ENCODE assay signal across 35 mouse cellular contexts in the genomic region with DNA sequence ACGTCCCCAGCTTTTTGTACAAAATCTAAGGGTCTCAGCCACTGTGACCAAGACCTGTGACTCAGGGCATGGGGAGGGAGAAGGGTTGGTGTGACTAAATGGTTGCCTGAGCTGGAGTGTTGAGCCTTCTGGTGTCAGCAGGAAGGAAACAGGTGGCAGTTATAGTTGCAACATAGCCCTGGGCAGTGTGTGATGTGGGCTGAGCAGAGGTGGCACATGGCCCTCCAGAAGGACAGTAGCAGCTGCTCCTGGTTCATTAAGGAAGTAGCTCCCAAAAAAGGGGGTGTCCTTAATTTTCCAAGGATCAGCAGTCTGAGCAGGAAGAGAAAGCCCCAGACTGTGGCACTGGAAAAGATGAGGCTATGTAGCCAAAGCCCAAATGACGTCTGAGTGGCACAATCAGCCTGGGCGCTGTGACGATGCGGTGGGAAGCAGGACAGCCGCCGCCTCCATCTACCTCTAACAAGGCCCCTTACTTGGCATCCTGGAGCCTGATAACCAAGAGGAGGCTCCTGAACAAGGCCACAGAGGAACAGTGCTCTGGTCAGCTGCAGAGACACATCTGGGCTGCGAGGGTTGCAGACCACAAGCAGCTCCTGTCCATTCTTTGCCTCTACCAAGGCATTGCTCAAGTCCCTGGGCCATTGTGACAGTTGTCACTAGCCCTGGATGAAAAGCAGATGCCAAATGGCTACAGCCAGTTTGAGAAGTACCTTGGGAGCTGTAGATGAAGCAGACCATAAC. TPM values are rescaled to one million over a fixed set of nuclear protein-coding genes. Genes with fewer than 3 reads are reported as not detected.
DNase-seq lines count a peak whose midpoint lies in the region; ATAC-seq lines count a peak whose summit lies in the region.
"Had no signal": no experiment of that assay in that cellular context is flagged by ENCODE, and none has a peak within 500 bp of the region (broad histone marks: within the 10 kb centered on the region; RNA-seq: fewer than 3 reads in every experiment).

No protein-coding gene starts in this region.

- no peak overlapping the region for H3K9ac ChIP-seq in embryonic facial prominence, embryonic 14.5 days (ENCODE audit: low read depth, low read length)
- peak overlapping the region; percentile 38 for H3K9ac ChIP-seq in neural tube, embryonic 12.5 days
- no peak overlapping the region for H3K9ac ChIP-seq in neural tube, embryonic 15.5 days (replicated peaks)
- H3K9ac ChIP-seq in limb, embryonic 13.5 days, result 0 out of 2 replicates have a peak overlapping the region, but pooled peaks have one; percentile 8
- H3K9ac ChIP-seq: hindbrain, embryonic 15.5 days; liver, embryonic 15.5 days; lung, embryonic 14.5 days; neural tube, embryonic 13.5 days had no signal

- no peak for DNase-seq in embryonic facial prominence, embryonic 14.5 days (ENCODE audit: low spot score)
- DNase-seq in embryonic facial prominence, embryonic 10.5 days (ENCODE audit: low spot score), result no peak
- peak; percentile 71 for DNase-seq in skeletal muscle tissue, adult 2 months (ENCODE audit: low read depth, low spot score)
- no peak for DNase-seq in liver
- DNase-seq in embryo, embryonic 9.5 days (ENCODE audit: extremely low spot score), result no peak
- DNase-seq: adrenal gland, adult 8-10 months; cerebellum, adult 11-12 months; cerebellum, postnatal 14 days; heart, postnatal 14 days; kidney, adult 11 months; kidney, postnatal 14 days; layer of hippocampus, adult 9-11 months; lung, embryonic 14.5 days; lung, postnatal 14 days; retina, postnatal 1 day; right cerebral cortex, postnatal 25 days; spleen, adult 18-20 months; thymus, adult 18-20 months; thymus, postnatal 25 days had no signal

- H3K9me3 ChIP-seq in embryonic facial prominence, embryonic 14.5 days (ENCODE audit: control insufficient read depth, low read length), result no peaks in the 10 kb centered on the region
- no peaks in the 10 kb centered on the region for H3K9me3 ChIP-seq in embryonic facial prominence, embryonic 10.5 days
- H3K9me3 ChIP-seq in neural tube, embryonic 12.5 days, result no peaks in the 10 kb centered on the region
- no peaks in the 10 kb centered on the region for H3K9me3 ChIP-seq in neural tube, embryonic 15.5 days (replicated peaks)
- H3K9me3 ChIP-seq in limb, embryonic 13.5 days, result no peaks in the 10 kb centered on the region
- H3K9me3 ChIP-seq: embryonic facial prominence, embryonic 13.5 days; hindbrain, embryonic 10.5 days; hindbrain, embryonic 15.5 days; liver, embryonic 15.5 days; neural tube, embryonic 13.5 days had no signal

- WGBS in embryonic facial prominence, embryonic 14.5 days, result 87% methylated on average over 8 of the region's 8 CpGs
- WGBS in embryonic facial prominence, embryonic 10.5 days, result 94% methylated on average over 8 of the region's 8 CpGs
- WGBS in neural tube, embryonic 12.5 days, result 95% methylated on average over 8 of the region's 8 CpGs
- 93% methylated on average over 8 of the region's 8 CpGs for WGBS in neural tube, embryonic 15.5 days
- WGBS in limb, embryonic 13.5 days, result 88% methylated on average over 8 of the region's 8 CpGs

- no peak overlapping the region for H3K4me2 ChIP-seq in embryonic facial prominence, embryonic 14.5 days (ENCODE audit: low read depth, low read length)
- no peak overlapping the region for H3K4me2 ChIP-seq in neural tube, embryonic 12.5 days (replicated peaks)
- H3K4me2 ChIP-seq in neural tube, embryonic 15.5 days, result no peak overlapping the region
- no peak overlapping the region for H3K4me2 ChIP-seq in limb, embryonic 13.5 days (replicated peaks)
- H3K4me2 ChIP-seq: embryonic facial prominence, embryonic 13.5 days; hindbrain, embryonic 15.5 days; liver, embryonic 15.5 days; lung, embryonic 14.5 days; midbrain, embryonic 11.5 days; neural tube, embryonic 13.5 days had no signal

- no peak overlapping the region for H3K27ac ChIP-seq in embryonic facial prominence, embryonic 14.5 days (replicated peaks; ENCODE audit: low read depth, low read length)
- no peak overlapping the region for H3K27ac ChIP-seq in embryonic facial prominence, embryonic 10.5 days (replicated peaks)
- H3K27ac ChIP-seq in neural tube, embryonic 12.5 days, result no peak overlapping the region
- no peak overlapping the region for H3K27ac ChIP-seq in neural tube, embryonic 15.5 days (replicated peaks)
- H3K27ac ChIP-seq in limb, embryonic 13.5 days, result no peak overlapping the region
- H3K27ac ChIP-seq: embryonic facial prominence, embryonic 13.5 days; hindbrain, embryonic 10.5 days; hindbrain, embryonic 15.5 days; liver, embryonic 15.5 days; neural tube, embryonic 13.5 days; stomach, postnatal 0 days had no signal

- peaks cover 31% of the 10 kb centered on the region for H3K4me1 ChIP-seq in embryonic facial prominence, embryonic 14.5 days (ENCODE audit: control insufficient read depth, insufficient read depth, low read length)
- H3K4me1 ChIP-seq in embryonic facial prominence, embryonic 10.5 days, result peaks cover 32% of the 10 kb centered on the region
- peaks cover 47% of the 10 kb centered on the region for H3K4me1 ChIP-seq in neural tube, embryonic 12.5 days
- H3K4me1 ChIP-seq in neural tube, embryonic 15.5 days, result peaks cover 56% of the 10 kb centered on the region
- peaks cover 32% of the 10 kb centered on the region for H3K4me1 ChIP-seq in limb, embryonic 13.5 days

- no peaks in the 10 kb centered on the region for H3K27me3 ChIP-seq in embryonic facial prominence, embryonic 14.5 days (replicated peaks; ENCODE audit: control insufficient read depth, insufficient read depth, low read length)
- H3K27me3 ChIP-seq in embryonic facial prominence, embryonic 10.5 days (replicated peaks; ENCODE audit: low read depth, poor library complexity, severe bottlenecking), result no peaks in the 10 kb centered on the region
- no peaks in the 10 kb centered on the region for H3K27me3 ChIP-seq in neural tube, embryonic 12.5 days (replicated peaks)
- H3K27me3 ChIP-seq in neural tube, embryonic 15.5 days (replicated peaks), result no peaks in the 10 kb centered on the region
- H3K27me3 ChIP-seq in limb, embryonic 13.5 days, result no peaks in the 10 kb centered on the region
- H3K27me3 ChIP-seq: embryonic facial prominence, embryonic 13.5 days; hindbrain, embryonic 15.5 days; liver, embryonic 15.5 days; neural tube, embryonic 13.5 days had no signal

- no peak overlapping the region for H3K4me3 ChIP-seq in embryonic facial prominence, embryonic 14.5 days (ENCODE audit: low read depth, low read length)
- H3K4me3 ChIP-seq in embryonic facial prominence, embryonic 10.5 days, result no peak overlapping the region
- H3K4me3 ChIP-seq in neural tube, embryonic 12.5 days, result no peak overlapping the region
- no peak overlapping the region for H3K4me3 ChIP-seq in neural tube, embryonic 15.5 days (replicated peaks)
- no peak overlapping the region for H3K4me3 ChIP-seq in limb, embryonic 13.5 days
- H3K4me3 ChIP-seq: embryonic facial prominence, embryonic 13.5 days; erythroblast, embryonic 14.5 days; hindbrain, embryonic 10.5 days; hindbrain, embryonic 15.5 days; liver, embryonic 15.5 days; neural tube, embryonic 13.5 days had no signal

- peak; percentile 53; the same call in 1 of the 2 replicates for ATAC-seq in embryonic facial prominence, embryonic 14.5 days (ENCODE audit: low read depth)
- ATAC-seq in neural tube, embryonic 12.5 days (ENCODE audit: low FRiP score, low read depth), result no peak
- no peak for ATAC-seq in neural tube, embryonic 15.5 days (ENCODE audit: low FRiP score)
- no peak for ATAC-seq in limb, embryonic 13.5 days (ENCODE audit: low FRiP score, low read depth)
- ATAC-seq: activated CD4-positive, CD25-positive, alpha-beta regulatory T cell, adult 4 months; CD4-positive, CD25-positive, alpha-beta regulatory T cell, adult 4 months; forebrain, embryonic 16.5 days; inflammation-experienced regulatory T-cells, adult 6 months; midbrain, embryonic 16.5 days had no signal

- H3K36me3 ChIP-seq in embryonic facial prominence, embryonic 14.5 days (ENCODE audit: control insufficient read depth, insufficient read depth, low read length), result peaks cover 69% of the 10 kb centered on the region
- peaks cover 100% of the 10 kb centered on the region for H3K36me3 ChIP-seq in embryonic facial prominence, embryonic 10.5 days (replicated peaks)
- peaks cover 67% of the 10 kb centered on the region for H3K36me3 ChIP-seq in neural tube, embryonic 12.5 days
- peaks cover 76% of the 10 kb centered on the region for H3K36me3 ChIP-seq in neural tube, embryonic 15.5 days
- H3K36me3 ChIP-seq in limb, embryonic 13.5 days, result peaks cover 93% of the 10 kb centered on the region

RNA-seq across cellular contexts. Expression of gene Smcr8, which starts 7.0 kb away (rescaled TPM):
- polyA plus RNA-seq in embryonic facial prominence, embryonic 14.5 days (2014; fragmentation: Nextera tagmentation; extraction: Ambion mirVana), result 7.2 and 8.7 TPM in 2 replicates
- 8.8 and 9.0 TPM in 2 replicates for polyA plus RNA-seq in embryonic facial prominence, embryonic 10.5 days (2016; fragmentation: Nextera tagmentation; extraction: Ambion mirVana)
- polyA plus RNA-seq in neural tube, embryonic 12.5 days (2016; fragmentation: Nextera tagmentation; extraction: Ambion mirVana), result 7.6 and 8.6 TPM in 2 replicates
- 4.8 and 5.2 TPM in 2 replicates for polyA plus RNA-seq in neural tube, embryonic 15.5 days (2015; fragmentation: Nextera tagmentation; extraction: Ambion mirVana)
- polyA plus RNA-seq in limb, embryonic 13.5 days (2015; fragmentation: Nextera tagmentation; extraction: Ambion mirVana), result 5.4 and 7.0 TPM in 2 replicates

RNA-seq across cellular contexts. Expression of gene Top3a, which starts 7.2 kb away (rescaled TPM):
- 12.1 and 16.4 TPM in 2 replicates for polyA plus RNA-seq in embryonic facial prominence, embryonic 14.5 days (2014; fragmentation: Nextera tagmentation; extraction: Ambion mirVana)
- 27.3 and 28.1 TPM in 2 replicates for polyA plus RNA-seq in embryonic facial prominence, embryonic 10.5 days (2016; fragmentation: Nextera tagmentation; extraction: Ambion mirVana)
- polyA plus RNA-seq in neural tube, embryonic 12.5 days (2016; fragmentation: Nextera tagmentation; extraction: Ambion mirVana), result 14.0 and 15.9 TPM in 2 replicates
- polyA plus RNA-seq in neural tube, embryonic 15.5 days (2015; fragmentation: Nextera tagmentation; extraction: Ambion mirVana), result 6.7 and 8.6 TPM in 2 replicates
- 18.9 and 22.0 TPM in 2 replicates for polyA plus RNA-seq in limb, embryonic 13.5 days (2015; fragmentation: Nextera tagmentation; extraction: Ambion mirVana)

RNA-seq across cellular contexts. Expression of gene Shmt1, which starts 27.2 kb away (rescaled TPM):
- 30.2 and 35.7 TPM in 2 replicates for polyA plus RNA-seq in embryonic facial prominence, embryonic 14.5 days (2014; fragmentation: Nextera tagmentation; extraction: Ambion mirVana)
- polyA plus RNA-seq in embryonic facial prominence, embryonic 10.5 days (2016; fragmentation: Nextera tagmentation; extraction: Ambion mirVana), result 98.3 and 109 TPM in 2 replicates
- polyA plus RNA-seq in neural tube, embryonic 12.5 days (2016; fragmentation: Nextera tagmentation; extraction: Ambion mirVana), result 23.4 and 24.8 TPM in 2 replicates
- polyA plus RNA-seq in neural tube, embryonic 15.5 days (2015; fragmentation: Nextera tagmentation; extraction: Ambion mirVana), result 5.5 and 25.9 TPM in 2 replicates
- 47.9 and 52.2 TPM in 2 replicates for polyA plus RNA-seq in limb, embryonic 13.5 days (2015; fragmentation: Nextera tagmentation; extraction: Ambion mirVana)
- polyA plus RNA-seq: erythroblast, embryonic 14.5 days had no signal

RNA-seq across cellular contexts. Expression of gene Dhrs7b, which starts 46.1 kb away (rescaled TPM):
- 32.7 and 32.9 TPM in 2 replicates for polyA plus RNA-seq in embryonic facial prominence, embryonic 14.5 days (2014; fragmentation: Nextera tagmentation; extraction: Ambion mirVana)
- 30.0 and 30.5 TPM in 2 replicates for polyA plus RNA-seq in embryonic facial prominence, embryonic 10.5 days (2016; fragmentation: Nextera tagmentation; extraction: Ambion mirVana)
- 24.7 and 26.5 TPM in 2 replicates for polyA plus RNA-seq in neural tube, embryonic 12.5 days (2016; fragmentation: Nextera tagmentation; extraction: Ambion mirVana)
- polyA plus RNA-seq in neural tube, embryonic 15.5 days (2015; fragmentation: Nextera tagmentation; extraction: Ambion mirVana), result 37.8 and 38.4 TPM in 2 replicates
- 34.8 and 36.7 TPM in 2 replicates for polyA plus RNA-seq in limb, embryonic 13.5 days (2015; fragmentation: Nextera tagmentation; extraction: Ambion mirVana)

RNA-seq across cellular contexts. Expression of gene Mief2, which starts 56.2 kb away (rescaled TPM):
- polyA plus RNA-seq in embryonic facial prominence, embryonic 14.5 days (2014; fragmentation: Nextera tagmentation; extraction: Ambion mirVana), result 17.3 and 18.8 TPM in 2 replicates
- 14.4 and 15.6 TPM in 2 replicates for polyA plus RNA-seq in embryonic facial prominence, embryonic 10.5 days (2016; fragmentation: Nextera tagmentation; extraction: Ambion mirVana)
- polyA plus RNA-seq in neural tube, embryonic 12.5 days (2016; fragmentation: Nextera tagmentation; extraction: Ambion mirVana), result 17.5 and 19.5 TPM in 2 replicates
- 23.1 and 25.3 TPM in 2 replicates for polyA plus RNA-seq in neural tube, embryonic 15.5 days (2015; fragmentation: Nextera tagmentation; extraction: Ambion mirVana)
- polyA plus RNA-seq in limb, embryonic 13.5 days (2015; fragmentation: Nextera tagmentation; extraction: Ambion mirVana), result 17.9 and 19.7 TPM in 2 replicates

Comparison
In these comparisons a context has a peak if more than half of its experiments do, and no peak if none do; other contexts are left out.
1. H3K9ac ChIP-seq: peak in neural tube, embryonic 12.5 days (single experiment) and limb, embryonic 13.5 days (single experiment); none in embryonic facial prominence, embryonic 14.5 days (single experiment) and neural tube, embryonic 15.5 days (single experiment).